Mouse (Mus musculus): Measurements from ENCODE around the gene Arl8b. TPM values are rescaled to one million over a fixed set of nuclear protein-coding genes. Genes with fewer than 3 reads are reported as not detected.

Gene Arl8b
- polyA plus RNA-seq, 2 experiments = 10.5 to 35.5 TPM

DNA sequence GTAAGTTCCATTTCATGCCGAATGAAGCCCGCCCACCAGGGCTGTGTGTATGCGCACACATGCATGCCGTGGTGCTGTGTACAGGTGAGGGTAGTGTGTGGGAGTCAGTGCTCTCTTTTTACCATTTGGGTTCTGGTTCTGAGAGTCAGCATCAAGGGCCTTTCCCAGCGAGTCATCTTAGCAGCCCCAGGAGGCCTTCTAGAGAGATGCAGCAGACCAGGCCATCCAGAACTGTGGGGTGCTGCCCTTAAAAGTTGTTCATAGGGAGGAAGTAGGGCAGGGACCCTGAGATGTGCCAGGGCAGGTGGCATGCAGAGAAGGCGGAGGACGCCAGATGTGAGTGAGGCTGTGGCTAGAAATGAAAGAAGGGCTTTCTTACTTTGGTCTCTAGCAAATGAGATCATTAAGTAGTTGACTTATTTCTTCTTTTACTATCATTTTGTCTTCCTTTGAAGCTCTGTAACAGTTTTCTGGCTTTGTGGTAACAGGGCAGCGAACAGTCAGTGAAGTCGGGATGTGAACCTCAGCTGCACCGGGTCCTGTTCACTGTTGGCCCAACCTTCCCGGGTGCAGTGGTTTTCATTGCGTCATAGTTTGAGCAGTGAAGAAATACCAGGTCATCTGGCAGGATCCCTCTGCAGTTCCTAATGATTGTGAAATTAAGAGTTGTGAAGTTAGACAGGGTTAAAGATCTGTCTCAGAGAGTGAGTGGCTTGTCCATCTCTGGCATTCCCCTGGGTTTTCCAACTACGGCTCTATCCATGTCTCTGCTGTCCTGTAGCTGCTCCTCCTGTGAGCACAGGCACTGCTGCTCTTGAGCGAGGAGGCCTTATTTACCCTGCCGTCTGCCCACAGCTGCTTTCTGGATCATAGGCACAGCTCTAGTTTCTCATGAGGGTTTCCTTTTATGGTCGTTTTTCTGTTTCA is 53.1 kb downstream of the Arl8b start:
- Histone ChIP-seq H3K4me1 (replicated peaks; ENCODE audit: control insufficient read depth in 2 of 2, insufficient read depth in 2 of 2, low read length in 1 of 2) (peaks cover 3 to 37% of the 10 kb centered on the region in 2 experiments), H3K9ac (replicated peaks) (no peak overlapping the region)

DNA sequence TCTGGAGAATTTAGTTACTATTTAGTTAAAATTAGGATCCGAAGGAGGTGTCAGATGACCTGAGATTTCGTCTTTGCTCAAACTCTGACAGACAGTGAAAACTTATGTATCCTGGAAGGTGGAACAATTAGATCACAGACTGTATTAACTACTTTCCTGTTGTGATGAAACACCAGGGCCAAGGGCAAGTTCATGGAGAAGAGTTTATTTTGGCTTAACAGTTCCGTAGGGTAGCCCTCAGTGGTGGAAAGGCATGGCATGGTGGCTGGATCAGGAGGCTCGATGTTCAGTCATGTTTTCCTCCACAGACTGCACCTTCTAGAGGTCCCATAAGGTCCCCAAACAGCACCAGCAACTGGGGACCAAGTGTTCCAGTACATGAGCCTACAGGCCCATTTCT is 54.2 kb downstream of the Arl8b start:
- DNase-seq (ENCODE audit: low read depth in 3 of 3, low spot score in 3 of 3) = no peak
- Histone ChIP-seq H3K4me1 (replicated peaks; ENCODE audit: control insufficient read depth in 2 of 2, insufficient read depth in 2 of 2, low read length in 1 of 2) (peaks cover 3 to 29% of the 10 kb centered on the region in 2 experiments), H3K9me3 (ENCODE audit: control insufficient read depth, low read length) (no peaks in the 10 kb centered on the region), H3K36me3 (replicated peaks; ENCODE audit: control insufficient read depth, insufficient read depth, low read depth) (no peaks in the 10 kb centered on the region; the same call in 1 of the 2 replicates), H3K9ac (replicated peaks) (no peak overlapping the region), H3K27me3 (ENCODE audit: control insufficient read depth, insufficient read depth, low read length) (no peaks in the 10 kb centered on the region), H3K27ac (no peak overlapping the region), H3K4me3 (ENCODE audit: insufficient read depth in 1 of 2, low read depth in 2 of 2, low read length in 2 of 2) (no peak overlapping the region), H3K4me2 (ENCODE audit: low read depth) (peak overlapping the region; percentile 31; the same call in 1 of the 2 replicates)
- no peak for ATAC-seq (ENCODE audit: insufficient read depth)
- TF ChIP-seq EP300 (IDR thresholded peaks at IDR 0.05; ENCODE audit: low read depth) (no peak), CTCF (IDR thresholded peaks at IDR 0.05; ENCODE audit: low read depth) (no peak)
- 63% methylated on average over 4 of the region's 4 CpGs for WGBS (ENCODE audit: insufficient replicate concordance)

More for the DNA sequence above, 53.1 kb downstream of the Arl8b start:
- TF ChIP-seq CTCF (IDR thresholded peaks at IDR 0.05; ENCODE audit: low read depth) = no peak
- no peak for TF ChIP-seq EP300 (IDR thresholded peaks at IDR 0.05; ENCODE audit: low read depth)
- Histone ChIP-seq H3K27me3 (ENCODE audit: control insufficient read depth, insufficient read depth, low read length) (no peaks in the 10 kb centered on the region), H3K4me3 (ENCODE audit: insufficient read depth in 1 of 2, low read depth in 2 of 2, low read length in 2 of 2) (no peak overlapping the region), H3K4me2 (ENCODE audit: low read depth) (peak overlapping the region; percentile 31), H3K27ac (no peak overlapping the region), H3K36me3 (replicated peaks; ENCODE audit: control insufficient read depth, insufficient read depth, low read depth) (no peaks in the 10 kb centered on the region; the same call in 1 of the 2 replicates), H3K9me3 (ENCODE audit: control insufficient read depth, low read length) (no peaks in the 10 kb centered on the region)
- peak in 2 of 3 experiments; percentile 30 to 37 for DNase-seq (ENCODE audit: low read depth in 3 of 3, low spot score in 3 of 3)
- ATAC-seq (ENCODE audit: insufficient read depth) = peak; percentile 70
- WGBS (ENCODE audit: insufficient replicate concordance) = 59% methylated on average over 16 of the region's 16 CpGs

DNA sequence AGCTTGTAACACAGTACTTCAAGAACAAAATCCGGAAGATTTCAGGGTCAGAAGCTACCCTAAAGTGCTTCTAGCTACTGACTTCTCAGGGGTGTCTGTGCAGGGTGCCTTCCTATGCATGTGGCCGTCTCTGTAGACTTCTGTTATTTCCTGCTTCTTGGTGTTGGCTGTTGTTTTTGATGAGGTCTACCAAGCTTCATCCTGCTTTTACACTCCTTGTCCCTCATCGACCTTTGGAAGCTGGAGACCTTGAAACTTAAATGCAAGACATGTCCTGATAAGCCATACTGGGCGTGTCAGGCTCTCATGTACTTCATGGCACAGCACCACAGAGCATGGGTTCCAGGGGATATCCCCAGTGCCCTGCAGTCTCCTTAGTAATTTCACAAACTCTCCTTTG is 55.1 kb downstream of the Arl8b start:
- peaks cover 2% of the 10 kb centered on the region for H3K36me3 ChIP-seq (replicated peaks; ENCODE audit: control insufficient read depth, insufficient read depth, low read depth)
- DNase-seq (ENCODE audit: low read depth in 3 of 3, low spot score in 3 of 3) (no peak), ATAC-seq (ENCODE audit: insufficient read depth) (no peak)
- peaks cover 3 to 24% of the 10 kb centered on the region in 2 experiments for H3K4me1 ChIP-seq (replicated peaks; ENCODE audit: control insufficient read depth in 2 of 2, insufficient read depth in 2 of 2, low read length in 1 of 2)
- H3K27ac ChIP-seq = no peak overlapping the region
- H3K27me3 ChIP-seq (ENCODE audit: control insufficient read depth, insufficient read depth, low read length) = no peaks in the 10 kb centered on the region
- H3K4me2 ChIP-seq (ENCODE audit: low read depth) = no peak overlapping the region
- H3K9ac ChIP-seq (replicated peaks) = no peak overlapping the region
- TF ChIP-seq CTCF (IDR thresholded peaks at IDR 0.05; ENCODE audit: low read depth) = no peak
- TF ChIP-seq EP300 (IDR thresholded peaks at IDR 0.05; ENCODE audit: low read depth) = no peak
- H3K4me3 ChIP-seq (ENCODE audit: insufficient read depth in 1 of 2, low read depth in 2 of 2, low read length in 2 of 2) = no peak overlapping the region
- WGBS (ENCODE audit: insufficient replicate concordance) = 57% methylated on average over 4 of the region's 4 CpGs
- H3K9me3 ChIP-seq (ENCODE audit: control insufficient read depth, low read length) = no peaks in the 10 kb centered on the region

DNA sequence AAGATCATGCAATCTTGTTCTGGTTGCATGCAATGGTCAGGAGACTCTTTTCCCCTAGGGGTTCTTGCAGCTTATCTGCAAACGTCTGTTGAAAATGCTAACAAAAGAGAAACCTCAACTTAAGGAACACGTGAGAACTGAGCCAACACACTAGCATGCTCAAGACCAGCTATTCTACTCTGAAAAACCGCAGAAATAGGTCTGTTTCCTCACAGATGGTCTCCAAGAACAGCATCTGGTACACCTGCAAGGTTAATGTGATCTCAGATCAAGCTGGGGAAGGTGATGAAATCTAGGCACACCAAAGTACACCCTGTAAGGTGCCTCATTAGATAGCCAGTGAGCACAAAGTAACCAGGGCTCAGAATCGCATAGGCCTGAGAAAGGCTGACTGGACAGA is 56.5 kb downstream of the Arl8b start:
- H3K9ac ChIP-seq (replicated peaks) = no peak overlapping the region
- H3K4me3 ChIP-seq (ENCODE audit: insufficient read depth in 1 of 2, low read depth in 2 of 2, low read length in 2 of 2) = no peak overlapping the region
- H3K9me3 ChIP-seq (ENCODE audit: control insufficient read depth, low read length) = no peaks in the 10 kb centered on the region
- no peak for ATAC-seq (ENCODE audit: insufficient read depth)
- no peak overlapping the region for H3K4me2 ChIP-seq (ENCODE audit: low read depth)
- H3K27ac ChIP-seq = no peak overlapping the region
- TF ChIP-seq EP300 (IDR thresholded peaks at IDR 0.05; ENCODE audit: low read depth) = no peak
- TF ChIP-seq CTCF (IDR thresholded peaks at IDR 0.05; ENCODE audit: low read depth) = no peak
- peaks cover 0 to 12% of the 10 kb centered on the region in 2 experiments; a peak in 3 of 4 replicates for H3K4me1 ChIP-seq (replicated peaks; ENCODE audit: control insufficient read depth in 2 of 2, insufficient read depth in 2 of 2, low read length in 1 of 2)
- WGBS (ENCODE audit: insufficient replicate concordance) = 62% methylated on average over 4 of the region's 4 CpGs
- no peak for DNase-seq (ENCODE audit: low read depth in 3 of 3, low spot score in 3 of 3)
- H3K27me3 ChIP-seq (ENCODE audit: control insufficient read depth, insufficient read depth, low read length) = no peaks in the 10 kb centered on the region
- H3K36me3 ChIP-seq (replicated peaks; ENCODE audit: control insufficient read depth, insufficient read depth, low read depth) = peaks cover 3% of the 10 kb centered on the region
